Mouse (Mus musculus): ENCODE data around the gene Map3k3. TPM values are rescaled to one million over a fixed set of nuclear protein-coding genes. Genes with fewer than 3 reads are reported as not detected.

Map3k3 gene
- polyA plus RNA-seq, 2 experiments, result 33.3 to 48.5 TPM

DNA sequence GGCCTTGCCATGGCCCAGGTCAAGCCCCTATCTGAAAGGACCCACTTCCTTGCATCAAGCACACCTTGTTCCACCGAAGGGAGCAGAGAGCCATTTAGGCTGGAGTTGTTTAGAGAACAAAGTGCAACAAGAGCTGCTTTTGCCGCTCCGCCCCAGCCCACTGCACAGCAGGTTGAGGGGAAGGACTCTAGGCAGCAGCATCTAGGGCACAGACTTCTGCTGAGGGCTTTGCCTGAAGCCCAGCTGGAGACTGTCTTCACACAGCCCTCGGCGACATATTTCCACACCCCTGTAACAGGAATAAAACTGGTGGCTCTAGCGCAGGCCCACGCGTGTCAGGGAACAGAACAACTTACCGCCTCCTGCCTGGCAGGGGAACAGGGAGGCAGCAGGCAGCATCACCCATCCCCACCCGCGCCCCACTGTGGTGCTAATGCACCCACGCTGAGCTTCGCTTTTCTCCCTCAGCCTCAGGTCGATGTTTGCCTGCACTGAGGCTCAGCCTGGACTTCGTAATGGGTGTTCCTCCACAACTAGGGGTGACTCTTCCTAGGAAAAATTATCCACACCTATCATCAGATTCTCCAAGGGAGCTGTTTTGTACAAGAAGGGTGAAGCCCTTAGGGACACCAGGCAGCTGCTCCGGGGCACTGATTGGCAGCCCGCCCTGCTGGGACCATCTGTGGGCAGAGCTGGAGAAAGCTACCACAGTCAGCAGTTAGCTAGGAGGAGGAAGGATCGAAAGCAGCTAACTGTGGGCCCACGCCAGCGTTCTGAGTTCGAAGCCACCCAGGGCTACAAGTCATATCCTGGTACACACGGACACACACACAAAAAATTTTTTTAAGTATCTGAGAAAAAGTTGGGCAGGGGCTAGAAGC is 76.7 kb downstream of the Map3k3 start, which contains the start of the genes Gm10840 and Limd2:
TSS of gene Gm10840 (plus strand) at position 10 of the 881 bp plus-strand sequence.
TSS of gene Limd2 (minus strand) at position 20 of the 881 bp plus-strand sequence.
- ATAC-seq (ENCODE audit: low FRiP score, low read depth), result peak; percentile 27
- peak within 1 kb of the TSS; percentile 83 for H3K4me3 ChIP-seq (replicated peaks; ENCODE audit: low read length)
- no peaks in the 10 kb centered on the region for H3K9me3 ChIP-seq (ENCODE audit: control insufficient read depth, low read length)
- 25% methylated on average over 20 of the region's 22 CpGs for WGBS
- no peaks in the 10 kb centered on the region for H3K27me3 ChIP-seq (ENCODE audit: control insufficient read depth, insufficient read depth, low read length)
- peak within 1 kb of the TSS; percentile 62 for H3K4me2 ChIP-seq (replicated peaks; ENCODE audit: low read depth, low read length, severe bottlenecking)
- peaks cover 21% of the 10 kb centered on the region for H3K4me1 ChIP-seq (ENCODE audit: control insufficient read depth, insufficient read depth, low read length)
- peak; percentile 48 for DNase-seq (ENCODE audit: low spot score)
- H3K9ac ChIP-seq (ENCODE audit: low read depth, low read length, severe bottlenecking), result peak within 1 kb of the TSS; percentile 95
- no peak for TF ChIP-seq POLR2A (IDR thresholded peaks at IDR 0.05; ENCODE audit: borderline replicate concordance, extremely low read depth, insufficient read depth, insufficient read length)
- peaks cover 56% of the 10 kb centered on the region for H3K36me3 ChIP-seq (ENCODE audit: control insufficient read depth, insufficient read depth, low read length)
- peak within 1 kb of the TSS; percentile 95 for H3K27ac ChIP-seq (replicated peaks; ENCODE audit: low read depth, low read length)

DNA sequence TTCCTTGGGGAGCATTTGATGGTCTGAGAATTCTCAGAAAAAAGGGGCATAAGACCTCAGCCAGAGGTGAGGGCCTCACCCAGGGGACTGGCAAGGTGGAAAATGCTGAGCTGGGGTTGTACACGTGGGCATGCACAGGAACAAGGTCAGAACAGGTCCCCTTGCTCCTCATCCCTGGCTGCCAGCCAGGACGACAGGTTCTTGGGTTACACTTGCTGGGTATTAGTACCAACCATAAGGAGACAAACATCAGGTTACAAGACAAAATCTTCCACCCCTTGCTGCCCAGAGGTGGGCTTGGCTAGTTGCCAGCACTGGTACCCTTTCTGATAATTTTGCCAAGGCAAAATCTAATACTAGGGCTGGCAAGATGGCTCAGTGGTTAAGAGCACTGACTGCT is 77.8 kb downstream of the Map3k3 start:
- Histone ChIP-seq H3K27ac (replicated peaks; ENCODE audit: low read depth, low read length) (no peak overlapping the region), H3K9me3 (ENCODE audit: control insufficient read depth, low read length) (no peaks in the 10 kb centered on the region), H3K4me3 (replicated peaks; ENCODE audit: low read length) (no peak overlapping the region), H3K4me2 (replicated peaks; ENCODE audit: low read depth, low read length, severe bottlenecking) (no peak overlapping the region), H3K9ac (ENCODE audit: low read depth, low read length, severe bottlenecking) (no peak overlapping the region), H3K36me3 (ENCODE audit: control insufficient read depth, insufficient read depth, low read length) (peaks cover 54% of the 10 kb centered on the region), H3K4me1 (ENCODE audit: control insufficient read depth, insufficient read depth, low read length) (peaks cover 21% of the 10 kb centered on the region), H3K27me3 (ENCODE audit: control insufficient read depth, insufficient read depth, low read length) (no peaks in the 10 kb centered on the region)
- WGBS, result 63% methylated on average over 2 of the region's 2 CpGs
- TF ChIP-seq POLR2A (IDR thresholded peaks at IDR 0.05; ENCODE audit: borderline replicate concordance, extremely low read depth, insufficient read depth, insufficient read length), result no peak
- DNase-seq (ENCODE audit: low spot score), result no peak
- no peak for ATAC-seq (ENCODE audit: low FRiP score, low read depth)

DNA sequence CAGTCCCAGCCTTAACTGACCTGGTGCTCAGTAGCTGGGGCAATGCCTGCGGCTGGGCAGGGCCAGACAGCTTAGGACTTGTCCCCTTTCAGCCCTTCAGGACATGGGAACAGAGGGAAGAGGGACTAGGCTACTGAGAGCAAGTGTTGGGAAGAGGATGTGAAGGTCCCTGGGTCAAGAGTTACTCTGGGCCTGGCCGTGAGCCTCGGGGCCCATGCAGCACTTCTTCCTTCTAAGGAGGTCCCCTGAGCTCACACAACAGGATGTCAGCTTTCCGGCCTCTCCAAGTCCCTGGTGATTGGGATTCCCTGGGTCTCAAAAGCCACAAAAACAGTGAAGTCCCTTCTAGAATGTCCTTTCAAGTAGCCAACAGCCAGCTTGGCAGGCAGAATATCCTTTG is 79.1 kb downstream of the Map3k3 start:
- DNase-seq (ENCODE audit: low spot score), result no peak
- no peak for TF ChIP-seq POLR2A (IDR thresholded peaks at IDR 0.05; ENCODE audit: borderline replicate concordance, extremely low read depth, insufficient read depth, insufficient read length)
- no peaks in the 10 kb centered on the region for H3K27me3 ChIP-seq (ENCODE audit: control insufficient read depth, insufficient read depth, low read length)
- no peaks in the 10 kb centered on the region for H3K9me3 ChIP-seq (ENCODE audit: control insufficient read depth, low read length)
- no peak overlapping the region for H3K4me3 ChIP-seq (replicated peaks; ENCODE audit: low read length)
- H3K4me1 ChIP-seq (ENCODE audit: control insufficient read depth, insufficient read depth, low read length), result peaks cover 16% of the 10 kb centered on the region
- no peak overlapping the region for H3K9ac ChIP-seq (ENCODE audit: low read depth, low read length, severe bottlenecking)
- no peak for ATAC-seq (ENCODE audit: low FRiP score, low read depth)
- H3K4me2 ChIP-seq (replicated peaks; ENCODE audit: low read depth, low read length, severe bottlenecking), result no peak overlapping the region
- H3K27ac ChIP-seq (replicated peaks; ENCODE audit: low read depth, low read length), result no peak overlapping the region
- H3K36me3 ChIP-seq (ENCODE audit: control insufficient read depth, insufficient read depth, low read length), result peaks cover 51% of the 10 kb centered on the region
- WGBS, result 77% methylated on average over 4 of the region's 4 CpGs

DNA sequence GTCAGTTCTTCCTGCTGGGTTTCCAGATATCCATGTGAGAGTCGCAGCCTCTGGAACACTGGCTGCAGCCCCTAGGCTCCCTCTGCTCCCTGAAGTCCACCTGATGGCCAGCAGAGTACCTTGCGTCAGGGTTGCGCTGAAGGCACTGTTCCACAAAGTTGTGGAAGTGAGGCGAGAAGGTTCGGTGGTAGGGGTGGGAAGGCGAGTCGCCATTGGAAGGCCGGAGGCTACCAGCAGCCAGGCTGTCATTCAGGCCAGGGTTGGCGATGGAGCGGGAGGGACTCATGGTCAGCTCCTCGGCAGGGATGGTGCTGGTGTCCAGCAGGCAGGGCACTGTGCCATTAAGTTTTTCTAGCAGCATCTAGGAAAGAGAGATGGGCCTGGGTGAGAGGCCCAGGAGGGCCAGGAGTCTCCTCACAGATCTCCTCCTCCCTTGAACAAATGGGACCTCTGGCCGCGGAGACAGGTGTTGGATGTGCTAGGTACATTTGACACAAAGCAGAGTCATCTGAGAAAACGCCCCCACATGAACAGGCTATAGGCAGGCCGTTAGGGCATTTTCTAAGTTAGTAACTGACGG is 80.3 kb downstream of the Map3k3 start:
- Histone ChIP-seq H3K27me3 (ENCODE audit: control insufficient read depth, insufficient read depth, low read length) (no peaks in the 10 kb centered on the region), H3K9me3 (ENCODE audit: control insufficient read depth, low read length) (no peaks in the 10 kb centered on the region), H3K4me1 (ENCODE audit: control insufficient read depth, insufficient read depth, low read length) (peaks cover 12% of the 10 kb centered on the region), H3K4me2 (replicated peaks; ENCODE audit: low read depth, low read length, severe bottlenecking) (no peak overlapping the region), H3K36me3 (ENCODE audit: control insufficient read depth, insufficient read depth, low read length) (peaks cover 52% of the 10 kb centered on the region), H3K27ac (replicated peaks; ENCODE audit: low read depth, low read length) (no peak overlapping the region), H3K4me3 (replicated peaks; ENCODE audit: low read length) (no peak overlapping the region), H3K9ac (ENCODE audit: low read depth, low read length, severe bottlenecking) (no peak overlapping the region)
- WGBS, result 89% methylated on average over 16 of the region's 16 CpGs
- DNase-seq (ENCODE audit: low spot score), result no peak
- ATAC-seq (ENCODE audit: low FRiP score, low read depth), result no peak
- no peak for TF ChIP-seq POLR2A (IDR thresholded peaks at IDR 0.05; ENCODE audit: borderline replicate concordance, extremely low read depth, insufficient read depth, insufficient read length)

DNA sequence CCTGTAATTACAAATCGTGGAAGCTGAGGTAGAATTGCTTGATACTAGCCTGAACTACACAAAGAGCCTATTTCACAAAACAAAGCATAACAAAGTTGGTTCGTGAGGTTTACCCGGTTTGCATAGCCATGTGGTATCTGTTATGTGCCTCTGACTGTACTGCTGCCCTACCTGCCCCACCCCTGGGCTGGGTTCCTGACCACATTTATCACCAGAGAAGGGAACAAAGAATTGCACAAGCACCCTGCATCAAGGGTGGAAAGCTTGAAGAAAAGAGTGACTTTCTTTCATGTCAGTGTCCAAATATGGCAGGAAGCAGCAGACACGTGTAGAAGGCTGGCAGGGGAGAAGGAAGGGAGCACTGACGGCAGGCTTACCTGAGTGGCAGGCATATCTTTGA is 83.0 kb downstream of the Map3k3 start:
- no peak overlapping the region for H3K9ac ChIP-seq (ENCODE audit: low read depth, low read length, severe bottlenecking)
- WGBS, result 85% methylated on average over 5 of the region's 5 CpGs
- DNase-seq (ENCODE audit: low spot score) (no peak), ATAC-seq (ENCODE audit: low FRiP score, low read depth) (no peak)
- TF ChIP-seq POLR2A (IDR thresholded peaks at IDR 0.05; ENCODE audit: borderline replicate concordance, extremely low read depth, insufficient read depth, insufficient read length), result no peak
- no peak overlapping the region for H3K27ac ChIP-seq (replicated peaks; ENCODE audit: low read depth, low read length)
- H3K27me3 ChIP-seq (ENCODE audit: control insufficient read depth, insufficient read depth, low read length), result no peaks in the 10 kb centered on the region
- no peak overlapping the region for H3K4me2 ChIP-seq (replicated peaks; ENCODE audit: low read depth, low read length, severe bottlenecking)
- H3K9me3 ChIP-seq (ENCODE audit: control insufficient read depth, low read length), result no peaks in the 10 kb centered on the region
- H3K4me3 ChIP-seq (replicated peaks; ENCODE audit: low read length), result no peak overlapping the region
- H3K4me1 ChIP-seq (ENCODE audit: control insufficient read depth, insufficient read depth, low read length), result no peaks in the 10 kb centered on the region
- peaks cover 65% of the 10 kb centered on the region for H3K36me3 ChIP-seq (ENCODE audit: control insufficient read depth, insufficient read depth, low read length)

All from limb, embryonic 14.5 days (tissue).